Mouse (Mus musculus): ENCODE measurements around the gene Rabif.
"Not testable (repeated sequence)": the region's sequence is repeated elsewhere in the genome, so short reads cannot be mapped to it uniquely, and the experiment has no call there.

Gene Rabif

DNA sequence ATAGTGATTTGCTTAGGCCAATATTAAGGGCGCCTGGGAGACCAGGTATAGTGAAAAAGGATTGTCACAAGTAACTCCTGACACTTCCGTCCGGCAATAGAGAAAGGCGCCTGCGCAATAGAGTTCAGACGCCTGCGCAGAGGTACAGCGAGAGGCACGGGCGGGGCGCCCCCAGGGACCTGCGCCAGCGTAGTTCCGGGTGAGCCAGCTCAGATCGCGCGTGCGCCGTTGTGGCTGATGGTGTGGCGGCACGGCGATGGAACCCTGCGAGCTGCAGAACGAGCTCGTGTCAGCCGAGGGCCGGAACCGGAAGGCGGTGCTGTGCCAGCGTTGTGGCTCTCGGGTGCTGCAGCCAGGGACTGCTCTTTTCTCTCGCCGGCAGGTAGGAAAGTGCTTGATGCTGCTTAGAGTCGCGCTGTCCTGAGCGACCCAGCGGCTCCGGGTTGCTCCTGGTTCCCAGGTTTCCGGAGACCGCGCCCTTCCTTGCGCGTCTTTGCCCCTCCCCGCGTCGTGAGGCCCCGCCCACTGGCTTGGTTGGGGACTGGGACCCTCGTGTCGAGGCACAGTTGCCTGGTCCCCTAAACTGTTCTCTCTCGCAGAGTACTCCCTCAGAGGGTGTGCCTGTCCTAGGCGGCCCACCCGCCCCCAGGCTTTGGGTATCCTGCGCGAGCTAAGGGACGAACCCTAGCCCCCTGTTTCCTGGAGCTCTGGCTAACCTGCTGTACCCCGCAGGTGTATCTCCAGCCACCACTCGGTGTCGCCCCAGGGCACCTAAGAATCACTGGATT, at the start of gene Rabif:
TSS of gene Rabif (plus strand) at position 221 of the 788 bp plus-strand sequence.
- peak; percentile 99 for DNase-seq

- no peak for DNase-seq
These were observed 49.0 kb upstream of the Rabif start for GRCm38 (mm10) chr1:134445418-134445817.

GRCm38 (mm10) chr1:134448537-134448936, 45.9 kb upstream of the Rabif start:
- not testable (repeated sequence) for DNase-seq

GRCm38 (mm10) chr1:134450201-134450600, 44.2 kb upstream of the Rabif start:
- no peak for DNase-seq

DNA sequence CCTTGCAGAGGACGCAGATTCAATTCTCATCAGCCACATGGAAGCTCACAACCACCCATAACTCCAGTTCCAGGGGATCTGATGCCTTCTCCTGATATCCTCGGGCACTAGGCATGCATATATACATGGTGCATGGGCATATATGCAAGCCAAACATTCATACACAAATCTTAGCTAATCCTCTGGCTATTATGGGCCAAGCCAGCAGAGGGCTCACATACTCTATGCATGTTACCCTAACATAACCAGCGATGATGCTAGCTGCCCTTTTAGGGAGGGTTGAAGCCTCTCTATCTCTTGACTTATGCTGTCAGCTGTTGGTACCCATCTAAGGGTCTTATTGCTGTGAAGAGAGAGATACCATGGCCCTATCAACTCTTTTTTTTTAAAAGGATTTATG, 43.5 kb upstream of the Rabif start:
- DNase-seq = peak; percentile 53

- peak; percentile 97 for DNase-seq
These were observed 39.3 kb upstream of the Rabif start, which contains the start of gene Klhl12 for GRCm38 (mm10) chr1:134454904-134455824. TSS of gene Klhl12 (plus strand) at chr1:134455531.

- no peak for DNase-seq
These were observed 38.4 kb upstream of the Rabif start for GRCm38 (mm10) chr1:134456060-134456459.

- DNase-seq = no peak
These were observed 36.2 kb upstream of the Rabif start for GRCm38 (mm10) chr1:134458139-134458727.

DNA sequence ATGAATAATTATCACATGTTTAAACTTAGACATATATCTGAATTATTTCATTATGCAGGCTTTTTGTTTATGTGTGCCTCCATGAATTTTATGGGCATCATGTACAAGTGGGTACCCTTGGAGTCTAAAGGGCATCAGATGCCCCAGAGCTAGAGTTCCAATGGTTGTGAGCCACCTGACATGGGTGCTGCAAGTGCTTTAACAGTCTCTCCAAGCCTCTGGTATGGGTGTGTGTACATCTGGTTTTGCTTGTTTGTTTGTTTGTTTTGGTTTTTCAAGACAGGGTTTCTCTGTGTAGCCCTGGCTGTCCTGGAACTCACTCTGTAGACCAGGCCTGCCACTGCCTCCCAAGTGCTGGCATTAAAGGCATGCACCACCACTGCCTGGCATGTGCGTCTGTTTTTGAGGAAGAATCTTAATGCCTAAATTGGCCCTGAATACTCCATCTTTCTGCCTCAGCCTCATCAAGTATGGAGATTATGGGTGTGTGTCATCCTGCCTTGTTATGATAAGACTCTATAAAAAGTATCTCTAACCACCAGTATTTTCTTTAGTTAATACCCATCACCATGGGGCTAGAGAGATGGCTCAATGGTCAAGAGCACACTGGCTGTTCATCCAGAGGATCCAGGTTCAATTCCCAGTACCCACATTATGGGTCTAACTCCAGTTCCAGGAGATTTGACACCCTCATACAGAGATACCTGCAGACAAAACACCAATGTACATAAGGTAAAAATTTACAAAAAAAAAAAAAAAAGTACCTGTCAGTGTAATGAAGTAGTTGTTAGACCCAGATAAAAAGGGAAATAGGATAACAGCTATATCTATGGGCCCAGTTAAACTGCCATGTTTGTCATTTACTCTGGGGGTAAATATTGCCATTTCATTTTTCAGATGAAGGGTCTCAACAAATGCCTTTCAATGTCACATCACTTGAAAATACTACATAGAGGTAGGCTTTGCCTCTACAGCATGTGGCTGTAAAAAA, 33.9 kb upstream of the Rabif start:
- DNase-seq = no peak

DNA sequence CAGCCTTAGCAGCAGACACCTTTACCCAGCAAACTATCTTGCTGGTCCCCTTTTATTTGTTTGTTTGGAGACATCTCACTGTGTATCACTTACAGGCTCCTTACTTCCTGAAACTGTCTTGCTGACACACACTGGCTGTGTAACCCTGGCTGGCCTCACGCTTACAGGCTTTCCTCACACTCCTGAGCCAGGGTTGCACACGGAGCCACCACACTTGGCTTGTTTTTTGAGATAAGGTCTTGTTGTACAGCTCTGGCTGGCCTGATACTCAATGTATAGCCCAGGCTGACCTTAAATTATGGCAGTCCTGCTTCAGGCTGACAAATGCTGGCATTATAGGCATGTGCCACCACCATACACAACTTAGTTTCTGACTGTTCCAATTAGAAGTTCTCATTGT, 9.8 kb upstream of the Rabif start:
- DNase-seq = no peak

GRCm38 (mm10) chr1:134490903-134491801, 3.3 kb upstream of the Rabif start:
- no peak for DNase-seq

DNA sequence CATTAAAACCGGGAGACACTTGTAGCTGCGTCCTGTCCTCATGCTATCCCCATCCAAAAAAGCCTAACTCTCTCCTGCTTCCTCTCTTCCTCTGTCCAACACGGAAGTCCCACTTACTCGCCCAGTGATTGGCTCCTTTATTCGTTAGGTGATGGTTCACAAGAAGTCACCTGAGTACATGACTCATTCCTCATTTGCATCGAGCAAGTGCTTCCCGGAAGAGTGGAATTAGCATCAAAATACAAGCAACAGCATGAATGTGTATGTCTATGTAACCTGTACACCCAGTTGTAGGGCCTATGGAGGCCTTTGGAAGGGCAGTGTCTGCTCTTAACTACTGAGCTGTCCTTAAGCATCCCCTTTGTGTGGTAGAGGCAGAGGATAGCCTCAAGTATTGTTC, 2.2 kb upstream of the Rabif start:
- no peak for DNase-seq

DNA sequence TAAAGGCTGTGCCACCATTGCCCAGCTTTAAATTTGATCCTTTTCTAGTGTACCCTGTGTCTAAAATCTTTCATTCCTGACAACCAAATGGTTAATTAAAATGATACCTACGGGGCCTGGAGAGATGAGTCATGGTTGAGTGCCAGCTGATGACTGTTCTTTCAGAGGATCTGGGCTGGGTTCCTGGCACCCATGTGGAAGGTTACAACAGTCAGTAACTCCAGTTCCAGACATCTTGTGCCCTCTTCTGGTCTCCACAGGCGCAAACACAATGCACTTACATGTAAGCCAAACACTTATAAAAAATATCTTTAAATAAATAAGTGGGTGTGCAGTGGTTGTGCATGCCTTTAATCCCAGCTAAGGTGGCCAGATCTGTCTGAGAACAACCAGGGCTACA, 952 bp upstream of the Rabif start:
- DNase-seq = no peak

GRCm38 (mm10) chr1:134493956-134494355, 492 bp upstream of the Rabif start:
- no peak for DNase-seq

GRCm38 (mm10) chr1:134495216-134495539, 730 bp downstream of the Rabif start:
- no peak for DNase-seq

- DNase-seq = no peak
These were observed 1.5 kb downstream of the Rabif start for GRCm38 (mm10) chr1:134495991-134496390.

DNA sequence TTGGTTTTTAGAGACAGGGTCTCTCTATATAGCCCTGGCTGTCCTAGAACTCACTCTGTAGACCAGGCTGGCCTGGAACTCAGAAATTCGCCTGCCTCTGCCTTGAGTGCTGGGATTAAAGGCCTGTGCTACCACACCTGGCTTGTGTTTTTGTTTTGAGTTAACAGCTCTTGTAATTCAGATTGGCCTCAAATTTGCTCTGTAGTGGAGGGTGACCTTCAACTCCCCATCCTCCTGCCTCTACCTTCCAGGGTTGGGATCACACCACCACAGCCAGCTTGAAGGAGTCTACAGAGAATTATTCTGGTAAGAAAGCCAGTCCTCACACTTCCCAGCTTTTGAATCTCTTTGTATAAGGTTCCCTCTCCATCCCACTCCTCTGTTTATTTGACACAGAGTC, 6.5 kb downstream of the Rabif start:
- DNase-seq = no peak

GRCm38 (mm10) chr1:134506201-134506600, 11.8 kb downstream of the Rabif start:
- no peak for DNase-seq

DNA sequence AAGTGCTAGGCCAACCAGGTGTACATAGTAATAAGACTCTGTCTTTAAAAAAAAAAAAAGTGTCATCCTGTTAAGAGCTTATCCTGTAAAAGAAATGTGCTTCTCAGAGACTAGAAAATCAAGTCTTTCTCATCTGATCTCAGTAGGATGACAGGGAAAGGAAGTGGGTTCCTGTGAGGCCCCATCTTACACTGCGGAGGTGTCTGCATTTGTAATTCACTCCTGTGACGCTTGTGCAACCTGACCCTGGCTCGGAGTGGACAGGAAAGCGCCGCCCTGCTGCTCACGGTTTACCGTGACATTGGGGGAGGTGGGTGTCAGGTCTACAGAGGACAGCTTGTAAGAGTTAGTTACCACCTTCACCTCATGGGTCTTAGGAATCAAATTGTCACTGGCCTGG, 15.6 kb downstream of the Rabif start:
- no peak for DNase-seq

GRCm38 (mm10) chr1:134512183-134512582, 17.7 kb downstream of the Rabif start:
- no peak for DNase-seq

DNA sequence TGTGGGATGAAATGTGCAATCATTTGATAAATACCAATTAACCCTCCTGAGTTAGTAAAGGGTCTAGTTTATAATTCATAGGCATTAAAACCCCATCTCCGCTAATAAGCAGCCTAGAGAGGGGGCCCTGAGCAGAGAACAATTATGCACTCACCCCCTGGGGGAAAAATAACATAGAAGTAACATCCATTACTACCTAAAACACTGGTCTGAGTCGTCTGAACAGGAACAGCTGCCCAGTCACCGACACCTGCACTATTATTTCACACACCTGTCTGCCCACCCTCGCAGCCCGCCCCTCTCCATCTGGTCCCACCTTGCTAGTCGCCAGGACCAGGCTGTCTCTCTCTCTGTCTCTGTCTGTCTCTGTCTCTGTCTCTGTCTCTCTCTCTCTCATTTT, 18.1 kb downstream of the Rabif start:
- DNase-seq = no peak
